ENCODE assay signal across 9 mouse cellular contexts in the genomic region with DNA sequence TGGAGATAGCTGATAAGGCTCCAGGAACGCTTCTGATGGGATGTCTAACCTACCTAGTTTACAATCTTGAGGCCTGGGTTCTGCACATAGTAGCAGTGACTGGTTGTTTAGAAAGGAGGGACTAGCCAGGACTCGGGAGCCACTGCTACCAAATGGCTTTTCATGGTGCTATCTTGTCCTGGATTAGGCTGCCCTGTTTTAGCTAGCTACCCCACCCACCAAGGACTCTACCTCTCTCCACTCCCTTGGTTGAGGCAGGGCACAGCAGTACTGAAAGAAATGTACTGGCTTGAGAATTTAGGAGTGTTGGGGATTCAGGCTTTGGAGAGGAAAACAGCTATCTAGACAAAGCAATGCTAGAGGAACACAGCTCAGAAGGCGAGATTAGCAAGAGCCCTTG. TPM values are rescaled to one million over a fixed set of nuclear protein-coding genes. Genes with fewer than 3 reads are reported as not detected.
DNase-seq lines count a peak whose midpoint lies in the region; ATAC-seq and TF ChIP-seq lines count a peak whose summit lies in the region.
"Had no signal": no experiment of that assay in that cellular context is flagged by ENCODE, and none has a peak within 500 bp of the region (broad histone marks: within the 10 kb centered on the region; RNA-seq: fewer than 3 reads in every experiment).

No protein-coding gene starts in this region.

- H3K36me3 ChIP-seq in forebrain, embryonic 15.5 days: no peaks in the 10 kb centered on the region
- H3K36me3 ChIP-seq in limb, embryonic 13.5 days: peaks cover 9% of the 10 kb centered on the region
- H3K36me3 ChIP-seq in neural tube, embryonic 15.5 days: no peaks in the 10 kb centered on the region

- H3K27me3 ChIP-seq in forebrain, embryonic 15.5 days: no peaks in the 10 kb centered on the region
- no peaks in the 10 kb centered on the region for H3K27me3 ChIP-seq in limb, embryonic 13.5 days
- 0 out of 2 replicates have a peak, but pooled peaks cover 4% of the 10 kb centered on the region for H3K27me3 ChIP-seq in neural tube, embryonic 15.5 days (replicated peaks)

- peak overlapping the region; percentile 67 for H3K4me3 ChIP-seq in lung, adult 2 months (replicated peaks; ENCODE audit: extremely low read depth, low read depth, low read length)
- peak overlapping the region; percentile 52; the same call in 1 of the 2 replicates for H3K4me3 ChIP-seq in forebrain, embryonic 15.5 days
- peak overlapping the region; percentile 64 for H3K4me3 ChIP-seq in limb, embryonic 13.5 days
- peak overlapping the region; percentile 44 for H3K4me3 ChIP-seq in neural tube, embryonic 15.5 days (replicated peaks)

- no peak overlapping the region for H3K27ac ChIP-seq in forebrain, embryonic 15.5 days (replicated peaks)
- H3K27ac ChIP-seq in limb, embryonic 13.5 days: peak overlapping the region; percentile 84
- H3K27ac ChIP-seq in neural tube, embryonic 15.5 days (replicated peaks): no peak overlapping the region

- no peak for DNase-seq in lung, adult 2 months
- DNase-seq in lung, postnatal 14 days: no peak
- DNase-seq in layer of hippocampus, adult 18-20 months (ENCODE audit: low spot score in 2 of 2): no peak
- no peak for DNase-seq in frontal cortex, postnatal 14 days (ENCODE audit: low spot score in 2 of 2)
- DNase-seq: cerebellum, postnatal 25 days; kidney, postnatal 14 days had no signal

- no peak for TF ChIP-seq POLR2A in lung, adult 2 months (IDR thresholded peaks at IDR 0.05; ENCODE audit: borderline replicate concordance, extremely low read depth, low read depth, low read length)

- no peak for ATAC-seq in forebrain, embryonic 15.5 days (replicated peaks)
- no peak for ATAC-seq in limb, embryonic 13.5 days (ENCODE audit: low FRiP score, low read depth)
- no peak for ATAC-seq in neural tube, embryonic 15.5 days (ENCODE audit: low FRiP score)

- no peak overlapping the region for H3K9ac ChIP-seq in forebrain, embryonic 15.5 days (replicated peaks)
- H3K9ac ChIP-seq in limb, embryonic 13.5 days: peak overlapping the region; percentile 77
- H3K9ac ChIP-seq in neural tube, embryonic 15.5 days (replicated peaks): no peak overlapping the region

- TF ChIP-seq CTCF in lung, adult 2 months (IDR thresholded peaks at IDR 0.05; ENCODE audit: insufficient read depth, low read length): no peak

- peaks cover 2% of the 10 kb centered on the region for H3K4me1 ChIP-seq in lung, adult 2 months (ENCODE audit: control insufficient read depth, insufficient read depth, low read length)
- peaks cover 17% of the 10 kb centered on the region for H3K4me1 ChIP-seq in forebrain, embryonic 15.5 days
- H3K4me1 ChIP-seq in limb, embryonic 13.5 days: peaks cover 59% of the 10 kb centered on the region
- peaks cover 19% of the 10 kb centered on the region for H3K4me1 ChIP-seq in neural tube, embryonic 15.5 days

- H3K4me2 ChIP-seq in forebrain, embryonic 15.5 days (replicated peaks): peak overlapping the region; percentile 77; the same call in 1 of the 2 replicates
- peak overlapping the region; percentile 72 for H3K4me2 ChIP-seq in limb, embryonic 13.5 days (replicated peaks)
- peak overlapping the region; percentile 62 for H3K4me2 ChIP-seq in neural tube, embryonic 15.5 days

- 56% methylated on average over 3 of the region's 3 CpGs for WGBS in lung, adult 2 months
- 79% methylated on average over 3 of the region's 3 CpGs for WGBS in forebrain, embryonic 15.5 days
- 47% methylated on average over 3 of the region's 3 CpGs for WGBS in limb, embryonic 13.5 days
- 76% methylated on average over 3 of the region's 3 CpGs for WGBS in neural tube, embryonic 15.5 days

- H3K9me3 ChIP-seq in forebrain, embryonic 15.5 days: no peaks in the 10 kb centered on the region
- no peaks in the 10 kb centered on the region for H3K9me3 ChIP-seq in limb, embryonic 13.5 days
- H3K9me3 ChIP-seq in neural tube, embryonic 15.5 days (replicated peaks): no peaks in the 10 kb centered on the region

RNA-seq across cellular contexts. Expression of gene C9, which starts 57.0 kb away (rescaled TPM):
- not detected in 2 replicates for polyA plus RNA-seq in lung, adult 2 months (2012; rRNA removed)
- polyA plus RNA-seq in forebrain, embryonic 15.5 days (2015; fragmentation: Nextera tagmentation; extraction: Ambion mirVana): not detected in 2 replicates
- not detected in 2 replicates for polyA plus RNA-seq in limb, embryonic 13.5 days (2015; fragmentation: Nextera tagmentation; extraction: Ambion mirVana)
- 1.5 TPM in 1 of 2 replicates, not detected in the other for polyA plus RNA-seq in neural tube, embryonic 15.5 days (2015; fragmentation: Nextera tagmentation; extraction: Ambion mirVana)
- total RNA-seq in layer of hippocampus, adult 18-20 months (2021): not detected
